Mouse (Mus musculus): ENCODE data around the gene Fuom. TPM values are rescaled to one million over a fixed set of nuclear protein-coding genes. Genes with fewer than 3 reads are reported as not detected.
A peak's percentile ranks its signal among the peaks of the same experiment; 100 is the strongest.

The Fuom gene
- total RNA-seq, 2 experiments from 2014 or later, result 15.8 to 16.0 TPM

GRCm38 (mm10) chr7:140058528-140058927 lies 43.7 kb downstream of the Fuom start:
- no peak for ATAC-seq (ENCODE audit: poor library complexity, severe bottlenecking)

DNA sequence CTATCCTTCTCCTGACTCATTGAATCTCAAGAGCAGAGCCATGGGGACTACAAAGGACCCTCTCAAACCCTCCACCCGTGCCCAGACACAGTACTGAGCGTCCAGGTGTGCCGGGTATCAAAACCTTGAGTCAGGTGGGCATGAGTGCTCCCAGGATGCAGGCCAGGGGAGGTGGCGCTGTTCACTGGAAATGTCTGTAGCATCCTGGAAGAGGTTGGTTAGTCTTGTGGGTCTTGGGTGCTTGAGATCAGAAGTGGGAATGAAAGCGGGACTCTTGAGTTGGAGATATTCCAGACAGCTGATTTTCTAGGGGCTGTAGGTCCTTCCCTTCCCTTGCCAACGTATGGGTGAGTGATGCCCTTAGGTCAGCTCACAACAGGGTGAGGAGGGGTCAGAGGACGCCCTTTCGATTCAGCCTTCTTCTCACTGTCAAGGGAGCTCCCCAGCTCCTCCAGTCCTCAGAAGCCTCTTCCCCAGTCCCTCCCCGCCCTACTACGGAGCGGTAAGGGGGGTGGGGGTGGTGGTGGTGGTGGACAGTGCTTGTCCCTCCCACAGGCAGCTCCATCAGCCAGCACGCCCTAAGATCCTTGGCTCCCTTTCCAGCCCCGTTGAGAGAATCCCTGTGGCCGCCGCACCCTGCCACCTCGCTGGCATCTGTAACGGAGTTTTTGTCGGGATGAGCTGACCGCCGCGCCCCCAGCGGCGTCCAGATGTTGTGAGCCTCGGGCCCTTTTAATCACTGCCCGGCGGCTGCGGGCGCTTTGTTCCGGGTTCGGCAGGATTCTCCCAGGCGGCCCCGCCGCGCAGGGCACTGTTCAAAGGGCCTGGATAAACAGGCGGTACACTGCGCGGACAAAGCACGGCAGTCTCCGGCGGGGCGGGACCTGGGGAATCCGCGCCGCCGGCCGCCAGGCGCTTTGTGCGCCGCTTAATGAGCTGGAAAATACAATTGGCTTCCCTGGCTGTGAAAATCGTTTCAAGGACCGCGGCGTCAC lies 44.5 kb downstream of the Fuom start:
- ATAC-seq (ENCODE audit: poor library complexity, severe bottlenecking), result peak; percentile 24

DNA sequence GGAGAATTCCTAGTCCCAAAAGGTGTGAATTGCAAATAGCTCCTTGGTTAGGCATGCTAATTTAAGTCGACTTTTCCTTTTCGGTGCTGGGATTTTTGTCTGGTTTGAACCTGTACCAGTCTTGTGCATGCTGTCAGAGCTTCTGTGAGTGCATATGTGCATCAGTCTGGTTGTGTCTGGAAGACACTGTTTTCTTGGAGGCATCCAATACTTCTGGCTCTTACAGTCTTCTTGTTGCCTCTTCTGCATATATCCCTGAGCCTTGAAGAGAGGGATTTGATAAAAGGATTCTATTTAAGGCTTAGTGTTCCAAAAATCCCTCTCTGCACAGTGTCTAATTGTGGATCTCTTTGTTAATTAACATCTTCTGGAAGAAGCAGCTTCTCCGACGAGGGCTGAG lies 48.1 kb downstream of the Fuom start:
- no peak for ATAC-seq (ENCODE audit: poor library complexity, severe bottlenecking)

DNA sequence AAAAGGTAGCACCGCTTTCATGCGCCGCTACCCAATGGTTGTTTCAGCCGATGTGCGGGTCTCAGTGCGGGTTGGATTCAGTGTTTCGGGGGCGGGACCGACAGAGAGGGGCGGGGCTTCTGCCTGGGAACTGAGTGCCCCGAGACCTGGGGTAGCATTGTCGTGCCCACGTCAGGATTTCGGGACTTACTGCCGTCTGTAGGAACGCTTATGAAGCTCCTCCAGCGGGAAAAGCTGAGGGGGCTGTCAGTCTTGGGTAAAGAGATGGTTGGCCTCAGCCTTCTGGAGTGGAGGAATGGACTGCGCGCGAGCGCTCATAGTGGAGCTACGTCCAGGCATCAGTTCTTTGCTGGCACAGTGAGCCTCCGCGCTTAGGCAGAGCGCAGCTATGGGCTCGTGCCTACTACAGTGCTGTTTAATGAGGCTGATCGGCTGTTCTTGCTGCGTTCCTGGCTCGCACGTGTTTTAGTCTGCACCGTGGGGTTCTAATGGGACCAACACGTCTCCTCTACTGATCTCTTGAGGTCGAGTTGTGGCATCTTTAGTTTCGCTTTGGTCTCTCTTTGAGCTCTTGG lies 53.0 kb downstream of the Fuom start:
- peak; percentile 51 for ATAC-seq (ENCODE audit: poor library complexity, severe bottlenecking)

GRCm38 (mm10) chr7:140048361-140049114 lies 53.7 kb downstream of the Fuom start, which contains the start of gene Msx3:
Gene Msx3 (minus strand): TSS chr7:140049089.
- no peak for ATAC-seq (ENCODE audit: poor library complexity, severe bottlenecking)

DNA sequence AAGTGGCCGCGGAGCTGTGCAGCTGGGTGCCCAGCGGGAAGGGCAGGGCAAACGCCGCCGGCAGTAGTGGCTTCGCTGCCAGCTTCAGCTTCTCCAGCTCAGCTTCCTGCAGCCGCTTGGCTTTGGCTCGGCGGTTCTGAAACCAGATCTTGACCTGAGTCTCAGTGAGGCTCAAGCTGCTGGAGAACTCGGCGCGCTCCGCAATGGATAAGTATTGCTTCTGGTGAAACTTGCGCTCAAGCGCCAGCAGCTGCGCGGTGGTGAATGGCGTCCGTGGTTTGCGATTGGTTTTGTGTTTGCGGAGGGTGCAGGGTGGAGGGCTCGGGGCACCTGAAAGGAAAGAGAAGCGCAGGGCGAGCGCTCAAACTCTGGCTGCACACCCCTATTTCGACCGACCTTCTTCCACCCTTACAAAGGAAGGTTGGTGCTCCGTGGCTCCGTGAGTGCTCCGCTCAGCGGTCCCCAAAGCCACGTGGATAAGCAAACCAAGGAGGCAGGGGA lies 54.4 kb downstream of the Fuom start:
- no peak for ATAC-seq (ENCODE audit: poor library complexity, severe bottlenecking)

Other genes with a start within 250 kb of the Fuom start
- gene Kndc1, start 207.7 kb downstream of the Fuom start, total RNA-seq (2015), result not detected in 2 replicates
- 0.04 TPM in 1 of 2 replicates, not detected in the other for gene Kndc1, start 207.7 kb downstream of the Fuom start, total RNA-seq (2017)
- not detected in 2 replicates for gene Utf1, start 158.7 kb downstream of the Fuom start, total RNA-seq (2015)
- not detected in 2 replicates for gene Utf1, start 158.7 kb downstream of the Fuom start, total RNA-seq (2017)
- 1.1 and 1.2 TPM in 2 replicates for gene 6430531B16Rik, start 123.7 kb downstream of the Fuom start, total RNA-seq (2015)
- gene 6430531B16Rik, start 123.7 kb downstream of the Fuom start, total RNA-seq (2017), result 0.89 and 2.3 TPM in 2 replicates
- gene Adam8, start 109.9 kb downstream of the Fuom start, total RNA-seq (2015), result 35.0 and 43.7 TPM in 2 replicates
- gene Adam8, start 109.9 kb downstream of the Fuom start, total RNA-seq (2017), result 39.3 and 51.1 TPM in 2 replicates
- gene Zfp511, start 66.0 kb downstream of the Fuom start, total RNA-seq (2015), result 32.2 and 34.0 TPM in 2 replicates
- gene Zfp511, start 66.0 kb downstream of the Fuom start, total RNA-seq (2017), result 19.9 and 22.8 TPM in 2 replicates
- gene Tubgcp2, start 65.8 kb downstream of the Fuom start, total RNA-seq (2015), result 17.8 and 18.8 TPM in 2 replicates
- gene Tubgcp2, start 65.8 kb downstream of the Fuom start, total RNA-seq (2017), result 29.7 and 36.7 TPM in 2 replicates
- gene Msx3, start 53.4 kb downstream of the Fuom start, total RNA-seq (2015), result not detected in 2 replicates
- gene Msx3, start 53.4 kb downstream of the Fuom start, total RNA-seq (2017), result not detected in 2 replicates
- not detected in 2 replicates for gene Caly, start 19.9 kb downstream of the Fuom start, total RNA-seq (2015)
- gene Caly, start 19.9 kb downstream of the Fuom start, total RNA-seq (2017), result not detected in 2 replicates
- not detected in 2 replicates for gene Prap1, start 9.0 kb downstream of the Fuom start, total RNA-seq (2015)
- not detected in 2 replicates for gene Prap1, start 9.0 kb downstream of the Fuom start, total RNA-seq (2017)
- 12.9 and 16.9 TPM in 2 replicates for gene Paox, start 13.4 kb upstream of the Fuom start, total RNA-seq (2015)
- gene Paox, start 13.4 kb upstream of the Fuom start, total RNA-seq (2017), result 8.7 and 11.3 TPM in 2 replicates
- 72.7 and 97.4 TPM in 2 replicates for gene Echs1, start 14.0 kb upstream of the Fuom start, total RNA-seq (2015)
- 71.3 and 87.9 TPM in 2 replicates for gene Echs1, start 14.0 kb upstream of the Fuom start, total RNA-seq (2017)
- gene Mtg1, start 35.1 kb upstream of the Fuom start, total RNA-seq (2015), result 10.2 and 17.4 TPM in 2 replicates
- 5.9 and 14.4 TPM in 2 replicates for gene Mtg1, start 35.1 kb upstream of the Fuom start, total RNA-seq (2017)
- not detected in 2 replicates for gene Sprn, start 52.4 kb upstream of the Fuom start, total RNA-seq (2015)
- gene Sprn, start 52.4 kb upstream of the Fuom start, total RNA-seq (2017), result not detected in 2 replicates
- gene Olfr522, start 62.3 kb upstream of the Fuom start, total RNA-seq (2015), result not detected in 2 replicates
- gene Olfr522, start 62.3 kb upstream of the Fuom start, total RNA-seq (2017), result not detected in 2 replicates
- gene Olfr523, start 70.8 kb upstream of the Fuom start, total RNA-seq (2015), result not detected in 2 replicates
- not detected in 2 replicates for gene Olfr523, start 70.8 kb upstream of the Fuom start, total RNA-seq (2017)
- not detected in 2 replicates for gene Olfr524, start 103.5 kb upstream of the Fuom start, total RNA-seq (2015)
- not detected in 2 replicates for gene Olfr524, start 103.5 kb upstream of the Fuom start, total RNA-seq (2017)
- 0.11 and 0.41 TPM in 2 replicates for gene Cd163l1, start 115.8 kb upstream of the Fuom start, total RNA-seq (2015)
- 0.44 and 0.61 TPM in 2 replicates for gene Cd163l1, start 115.8 kb upstream of the Fuom start, total RNA-seq (2017)
- not detected in 2 replicates for gene 5830411N06Rik, start 144.8 kb upstream of the Fuom start, total RNA-seq (2015)
- gene 5830411N06Rik, start 144.8 kb upstream of the Fuom start, total RNA-seq (2017), result 0.33 TPM in 1 of 2 replicates, not detected in the other
- gene Olfr525, start 218.4 kb upstream of the Fuom start, total RNA-seq (2015), result not detected in 2 replicates
- not detected in 2 replicates for gene Olfr525, start 218.4 kb upstream of the Fuom start, total RNA-seq (2017)
- not detected in 2 replicates for gene Olfr527, start 231.6 kb upstream of the Fuom start, total RNA-seq (2015)
- not detected in 2 replicates for gene Olfr527, start 231.6 kb upstream of the Fuom start, total RNA-seq (2017)

Data from megakaryocyte, adult 5-6 weeks (primary cell).